Mouse (Mus musculus) urinary bladder, adult 2 months (tissue): ENCODE measurements around the gene Fgfr2. TPM values are rescaled to one million over a fixed set of nuclear protein-coding genes. Genes with fewer than 3 reads are reported as not detected.

ENCODE experiments used
- DNase-seq: peaks from one replicate; pipeline ENCODE4 v3.0.0; 2022; ENCODE audit warnings: low spot score
- polyA plus RNA-seq: library from polyadenylated mRNA; depleted of rRNA; stranded (reverse); fragments of >200 nt; gene quantifications from 2 replicates; pipeline ENCODE4 v1.2.3, GENCODE M21; 2012

The Fgfr2 gene
- polyA plus RNA-seq, 1 experiment = 80.2 TPM

DNA sequence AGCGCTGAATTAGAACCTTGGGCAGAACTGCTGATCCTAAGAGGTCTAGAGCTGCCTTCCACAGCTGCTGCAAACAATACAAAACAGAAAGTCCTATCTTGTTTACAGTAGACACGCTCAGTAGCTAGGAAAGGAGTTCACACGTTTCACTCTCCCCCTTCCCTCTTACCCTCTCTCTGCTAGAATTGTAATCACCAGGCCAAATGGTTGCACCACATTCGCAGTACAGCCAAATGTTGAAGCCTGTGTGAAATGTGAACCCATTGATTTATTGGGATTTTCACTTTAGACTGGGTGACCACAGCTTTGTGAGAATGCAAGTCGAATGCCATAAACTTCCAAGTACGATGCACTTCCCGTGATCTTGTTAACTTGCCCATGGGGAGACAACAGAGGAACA, 1028.5 kb downstream of the Fgfr2 start:
- DNase-seq = no peak

DNA sequence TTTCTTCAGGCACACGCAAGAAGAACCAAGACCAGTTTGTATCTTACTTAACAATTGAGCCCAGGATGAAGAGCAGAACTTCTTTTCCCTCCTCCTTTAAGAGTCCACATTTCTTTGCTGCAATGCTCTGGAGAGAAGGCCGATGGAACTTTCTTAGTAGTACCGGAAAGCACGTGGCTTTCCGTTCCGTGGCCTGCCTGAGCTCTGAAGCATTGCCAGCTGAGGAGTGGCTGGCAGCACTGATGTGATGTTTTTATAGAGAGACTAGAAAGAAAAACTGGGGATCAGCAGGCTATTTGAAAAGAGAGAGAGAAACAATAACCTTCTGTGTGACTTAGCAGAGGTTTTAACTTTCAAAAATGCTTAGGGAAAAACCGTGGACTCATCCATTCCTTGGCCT, 1031.6 kb downstream of the Fgfr2 start:
- no peak for DNase-seq

DNA sequence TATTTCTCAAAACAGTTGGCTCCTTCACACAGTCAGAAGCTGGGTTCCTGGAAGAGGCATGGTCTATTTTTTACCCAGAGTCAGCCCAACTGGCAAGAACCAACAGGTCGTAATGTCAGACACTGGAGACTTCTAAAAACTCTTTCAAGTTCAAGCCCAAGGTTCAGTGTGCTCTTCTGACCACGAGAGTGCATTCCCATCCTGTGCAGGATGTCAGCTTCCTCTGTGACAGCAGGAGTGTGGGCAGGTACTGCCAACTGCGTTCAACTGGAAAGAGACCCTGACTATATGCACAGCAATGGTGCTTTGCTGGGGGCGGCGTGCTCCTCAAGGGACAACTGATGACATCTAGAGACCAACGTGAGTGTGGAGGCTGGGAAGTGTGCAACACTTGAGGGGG, 1034.5 kb downstream of the Fgfr2 start:
- no peak for DNase-seq

DNA sequence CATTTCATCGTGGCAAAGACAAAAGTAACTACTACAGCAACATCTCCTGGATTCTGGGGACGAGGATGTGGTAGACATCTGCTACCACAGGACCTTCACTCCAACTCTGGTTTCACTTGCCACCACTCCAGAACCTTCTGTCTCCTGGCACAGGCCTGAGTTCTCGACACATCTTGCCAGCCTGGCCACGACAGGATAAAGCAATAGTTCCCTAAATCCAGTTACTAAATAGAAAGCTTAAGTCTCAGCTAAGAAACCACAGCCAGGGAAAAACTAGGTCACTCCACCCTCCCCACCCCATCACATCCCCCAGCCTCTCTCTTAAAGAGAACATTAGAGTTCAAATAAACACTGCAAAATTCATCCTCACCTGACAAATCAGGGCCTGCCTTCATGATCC, 1035.0 kb downstream of the Fgfr2 start:
- DNase-seq = no peak

DNA sequence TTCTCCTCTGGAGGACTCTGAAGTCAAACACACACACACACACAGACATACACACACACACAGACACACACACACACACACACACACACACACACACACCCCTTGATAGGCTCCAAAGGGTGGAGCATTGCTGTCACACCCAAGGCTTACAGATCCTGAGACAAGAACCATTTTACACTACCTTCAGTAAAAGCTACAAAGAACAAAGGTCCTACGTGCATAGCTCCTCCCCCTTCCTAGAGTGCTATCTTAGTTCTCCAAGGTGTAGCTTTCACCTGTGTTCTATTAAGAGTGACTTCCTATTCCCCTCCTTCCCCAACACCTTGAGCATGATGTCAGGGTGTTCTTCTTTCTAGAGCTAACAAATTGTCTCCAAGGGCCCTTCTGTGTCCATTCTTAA, 1047.3 kb downstream of the Fgfr2 start:
- DNase-seq = no peak

DNA sequence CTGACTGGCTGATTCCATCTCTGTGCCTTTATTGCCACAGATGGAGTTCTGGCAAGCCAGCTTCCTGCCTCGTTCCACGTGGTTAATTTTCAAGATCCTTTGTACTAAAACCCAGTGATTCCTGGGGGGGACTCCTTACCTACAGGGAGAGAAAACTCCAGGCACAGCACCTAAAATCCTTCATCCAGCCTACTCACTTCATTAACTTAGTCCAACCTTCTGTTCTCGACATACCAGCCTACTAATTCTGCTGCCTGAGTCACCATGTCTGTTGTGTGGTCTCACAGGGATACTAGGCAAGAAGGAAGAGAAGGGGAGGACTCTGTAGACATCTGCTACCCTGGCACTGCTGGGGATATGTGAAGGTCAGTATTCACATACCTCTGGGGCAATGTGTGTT, 1048.6 kb downstream of the Fgfr2 start:
- no peak for DNase-seq

DNA sequence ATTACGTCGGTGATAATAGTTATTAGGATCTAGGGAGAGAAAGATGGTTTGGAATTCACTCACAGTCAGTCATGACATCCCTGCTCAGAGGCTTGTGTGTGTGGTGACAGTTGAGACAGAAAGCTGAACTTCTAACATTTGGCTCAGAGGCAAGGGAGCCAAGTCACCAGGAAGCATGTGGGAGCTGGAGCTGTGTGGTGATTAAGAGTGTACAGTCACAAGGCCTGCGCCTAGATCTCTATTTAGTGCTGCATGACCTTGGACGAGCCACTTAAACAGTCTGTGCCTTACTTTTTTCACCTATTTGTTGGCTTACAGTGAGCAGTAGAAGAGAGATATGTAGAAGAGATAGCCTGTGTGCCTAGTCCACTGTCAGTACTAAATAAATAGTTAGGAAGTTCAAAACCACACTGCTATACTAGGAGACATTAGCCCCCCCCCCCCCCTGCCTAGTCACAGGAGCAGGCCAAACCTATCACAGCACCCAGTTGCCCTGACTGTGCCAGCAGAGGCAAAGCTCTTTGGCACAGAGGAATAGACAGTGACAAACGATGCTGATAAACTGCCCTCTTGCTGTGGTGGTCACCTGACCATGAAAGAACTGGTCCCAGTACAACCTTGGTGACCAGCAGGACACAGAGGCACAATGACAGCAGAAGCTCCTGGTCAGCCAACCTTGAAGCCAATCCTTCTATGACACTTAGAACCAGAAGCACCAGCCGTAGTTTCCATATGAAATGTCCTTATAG, 1052.1 kb downstream of the Fgfr2 start:
- DNase-seq = no peak

DNA sequence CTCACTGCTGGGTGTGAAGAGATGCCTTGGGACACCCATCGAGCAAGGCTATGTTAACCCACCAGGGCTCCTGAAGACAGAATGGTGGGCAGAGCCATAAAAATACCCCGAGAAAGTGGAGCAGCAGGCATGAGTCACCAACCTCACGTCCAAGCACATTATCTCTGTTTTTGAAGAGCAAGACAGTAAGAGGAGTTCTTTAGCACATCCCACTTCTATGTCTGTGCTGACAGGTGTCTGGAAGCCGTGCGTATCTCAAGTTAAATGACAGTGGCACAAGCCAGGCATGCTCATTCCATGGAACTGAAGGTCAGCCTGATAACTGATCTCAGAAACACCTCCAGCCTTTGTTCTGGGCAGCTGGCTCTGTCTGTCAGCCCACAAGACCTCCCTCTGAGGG, 1055.2 kb downstream of the Fgfr2 start:
- no peak for DNase-seq

DNA sequence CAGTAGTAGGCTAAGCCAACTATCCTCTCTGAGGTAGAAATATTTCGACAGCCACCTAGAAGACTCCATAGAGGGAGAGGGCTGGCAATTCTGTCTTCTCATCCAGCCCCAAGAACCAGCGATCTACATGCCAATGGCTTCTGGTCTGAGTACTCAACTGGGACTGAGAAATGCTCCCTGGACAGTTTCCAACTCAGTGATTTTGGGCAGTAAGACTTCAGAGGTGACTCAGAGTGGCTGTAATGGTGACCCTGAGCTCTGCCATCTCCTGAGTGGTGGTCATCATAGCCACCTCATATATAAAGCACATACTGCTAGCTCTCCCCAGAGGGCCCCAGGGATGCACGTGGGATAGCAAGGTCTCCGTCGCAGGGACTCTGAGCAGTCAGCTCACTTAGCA, 1055.6 kb downstream of the Fgfr2 start:
- DNase-seq = no peak

DNA sequence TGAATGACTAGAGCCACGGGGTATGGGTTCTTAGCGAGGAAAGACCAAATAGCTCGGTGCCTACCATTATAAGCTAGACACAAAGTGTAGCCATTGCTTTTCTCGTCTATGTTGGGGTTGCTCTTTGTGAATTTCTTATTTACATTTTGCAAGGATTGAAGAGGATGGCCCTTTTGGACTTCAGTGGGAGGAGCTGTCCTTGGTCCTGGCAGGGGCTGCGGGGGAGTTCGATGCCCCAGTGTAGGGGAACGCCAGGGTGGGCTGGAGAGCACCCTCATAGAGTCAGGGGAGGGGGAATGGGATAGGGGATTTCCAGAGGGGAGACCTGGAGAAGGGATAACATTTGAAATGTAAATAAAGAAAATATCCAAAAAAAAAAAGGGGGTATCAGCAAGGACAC, 1063.0 kb downstream of the Fgfr2 start:
- no peak for DNase-seq

DNA sequence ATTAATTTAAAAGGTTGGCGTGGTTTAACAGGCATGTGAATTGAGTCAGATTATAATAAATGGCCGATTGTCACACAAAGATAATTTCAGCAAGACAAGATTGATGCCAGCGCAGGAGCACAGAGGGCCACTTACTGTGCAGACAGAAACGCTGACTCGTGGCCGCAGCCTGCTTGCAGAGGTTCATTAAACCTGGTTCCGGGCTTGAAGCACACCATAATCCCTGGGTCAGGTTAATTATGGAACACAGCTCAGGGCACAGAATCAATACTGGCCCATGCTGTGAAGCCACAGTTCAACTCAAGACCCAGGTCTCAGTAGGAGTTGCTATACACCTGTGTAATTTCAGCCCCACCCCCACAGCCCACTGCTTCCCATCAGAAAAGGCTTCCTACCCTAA, 1066.6 kb downstream of the Fgfr2 start:
- DNase-seq = no peak

DNA sequence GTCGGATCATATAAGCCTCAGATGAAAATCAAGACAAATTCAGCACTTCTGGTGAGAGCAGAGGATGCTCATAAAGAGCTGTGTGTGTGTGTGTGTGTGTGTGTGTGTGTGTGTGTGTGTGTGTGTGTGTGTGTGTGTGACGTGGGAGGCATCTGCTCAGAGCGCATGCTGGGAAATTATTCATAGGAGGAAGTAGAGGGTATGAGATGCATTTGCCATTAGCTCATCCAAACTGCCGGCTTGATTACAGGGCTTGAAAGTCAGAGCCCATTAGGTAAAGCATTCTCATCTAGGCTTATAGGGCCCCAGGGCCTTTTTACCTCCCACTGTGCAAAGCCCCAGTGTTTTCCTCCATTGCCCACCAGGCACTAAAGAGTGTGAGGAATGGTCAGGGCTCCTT, 1076.5 kb downstream of the Fgfr2 start:
- no peak for DNase-seq

DNA sequence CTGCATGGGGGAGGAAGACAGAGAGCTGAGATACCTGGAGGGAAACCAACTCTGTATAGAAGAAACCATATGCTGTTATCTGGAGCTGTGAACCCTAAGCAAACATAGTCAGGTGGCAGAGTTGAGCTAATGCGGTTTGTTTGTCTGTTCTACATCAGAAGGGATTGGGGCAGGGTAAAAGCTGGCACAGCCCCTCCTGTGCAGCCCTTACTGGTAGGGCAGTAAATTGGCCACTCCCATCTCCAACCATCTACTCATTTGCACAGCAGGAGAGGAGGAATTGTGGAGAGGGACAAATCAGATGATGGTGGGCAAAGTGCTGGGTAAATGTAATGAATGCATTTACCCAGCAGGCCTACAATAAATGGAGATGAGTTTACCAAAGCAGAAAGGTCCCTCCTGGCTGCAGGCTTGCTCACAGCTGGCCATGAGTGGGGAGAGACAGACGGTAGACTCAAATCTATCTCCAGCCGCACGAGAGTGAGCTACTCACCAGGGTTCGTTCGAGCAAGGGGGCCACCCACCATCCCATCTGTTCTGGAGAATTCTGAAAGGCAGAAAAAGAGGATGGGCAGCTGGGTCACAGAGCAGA, 1091.1 kb downstream of the Fgfr2 start:
- no peak for DNase-seq

DNA sequence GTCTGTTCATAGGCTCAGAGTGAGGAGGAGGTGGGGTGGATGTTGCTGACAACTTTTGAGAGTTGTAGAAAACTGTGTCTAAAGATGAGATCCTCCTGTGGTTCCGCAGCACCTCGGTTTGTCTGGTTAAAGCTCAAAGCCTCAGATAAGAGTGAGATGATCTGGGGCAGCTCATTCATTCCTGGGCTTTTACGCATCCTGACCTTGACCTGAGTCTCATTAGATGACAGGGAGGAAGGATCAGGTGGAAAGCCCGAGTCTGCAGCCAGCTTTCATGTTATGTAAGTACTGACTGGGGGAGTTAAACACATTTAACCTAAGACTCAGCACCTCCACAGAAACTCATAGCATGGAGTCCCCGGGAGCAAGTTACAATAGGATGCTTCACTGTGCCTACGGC, 1096.5 kb downstream of the Fgfr2 start:
- no peak for DNase-seq

DNA sequence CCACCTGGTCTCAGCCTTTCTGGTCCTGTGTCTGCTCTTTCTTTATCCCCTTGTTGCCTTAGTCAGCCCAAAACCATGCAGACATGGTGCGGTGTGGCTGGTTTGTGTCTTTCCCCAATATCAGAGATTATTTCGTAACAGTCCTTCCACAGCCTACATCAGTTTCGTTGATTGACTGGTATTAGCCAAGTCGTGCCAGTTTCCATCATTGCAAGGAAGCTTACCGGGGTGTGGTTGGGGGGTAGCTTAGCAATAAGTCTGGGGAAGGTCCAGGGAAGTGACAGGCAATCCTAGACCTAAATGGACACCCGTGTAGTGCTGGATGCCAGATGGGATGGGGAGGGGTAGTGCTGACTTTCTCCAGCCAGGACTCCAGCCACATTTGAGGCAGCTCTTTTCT, 1097.6 kb downstream of the Fgfr2 start:
- no peak for DNase-seq

DNA sequence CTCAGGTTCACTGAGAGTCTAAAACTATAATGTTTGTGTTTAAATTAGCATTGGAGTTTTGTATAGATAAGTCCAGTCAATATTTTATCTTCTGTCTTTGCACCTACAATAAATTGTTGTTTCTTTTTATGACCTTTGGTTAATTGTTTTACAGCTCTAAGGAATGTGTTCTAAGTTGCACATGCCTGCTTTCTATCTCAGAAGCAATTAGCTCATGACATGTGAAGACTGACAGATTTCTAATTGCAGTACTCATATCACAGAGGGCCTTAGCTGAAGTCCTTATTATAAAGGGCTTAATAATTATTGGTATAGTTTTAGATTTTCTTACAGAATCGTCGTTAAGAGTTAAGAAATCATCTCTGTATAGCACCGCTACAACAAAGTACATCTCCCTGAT, 1107.2 kb downstream of the Fgfr2 start:
- no peak for DNase-seq

DNA sequence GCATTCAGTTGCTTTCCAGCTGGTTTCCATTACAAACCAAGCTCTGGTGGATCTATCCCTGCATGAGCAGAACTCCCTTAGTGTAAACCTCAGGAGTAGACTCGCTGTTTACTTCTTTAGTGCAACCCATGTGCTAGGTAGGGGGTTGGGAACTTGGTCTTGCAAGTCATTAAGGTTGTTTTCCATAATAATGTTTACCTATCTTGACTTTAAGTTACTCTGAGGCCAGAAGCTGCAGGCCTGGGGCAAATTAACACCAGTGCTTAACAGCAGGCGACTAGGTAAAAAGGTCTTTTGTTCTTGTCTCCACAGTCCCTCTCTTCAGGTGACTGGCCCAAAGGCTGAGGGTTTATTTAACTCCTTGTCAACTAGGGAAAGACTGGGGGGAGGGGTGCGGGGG, 1108.0 kb downstream of the Fgfr2 start:
- no peak for DNase-seq

DNA sequence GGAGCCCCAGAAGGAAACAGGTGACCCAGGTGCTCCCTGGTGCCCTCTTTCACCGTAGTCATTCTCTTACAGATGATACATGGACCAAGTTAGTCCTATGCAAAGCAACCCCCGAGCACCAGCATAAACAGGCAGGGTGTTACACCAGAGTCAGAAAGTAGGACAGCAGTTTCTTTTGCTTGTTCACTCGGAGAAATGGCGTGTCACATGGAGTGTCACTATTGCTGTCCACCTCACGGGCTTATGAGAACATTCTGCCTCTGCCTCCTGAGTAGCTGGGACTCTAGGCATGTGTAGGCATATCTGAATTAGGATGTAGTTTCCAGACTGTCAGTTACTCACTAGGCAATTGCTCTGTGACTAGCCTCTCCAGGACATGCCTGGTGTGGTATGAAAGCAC, 1109.2 kb downstream of the Fgfr2 start:
- no peak for DNase-seq

DNA sequence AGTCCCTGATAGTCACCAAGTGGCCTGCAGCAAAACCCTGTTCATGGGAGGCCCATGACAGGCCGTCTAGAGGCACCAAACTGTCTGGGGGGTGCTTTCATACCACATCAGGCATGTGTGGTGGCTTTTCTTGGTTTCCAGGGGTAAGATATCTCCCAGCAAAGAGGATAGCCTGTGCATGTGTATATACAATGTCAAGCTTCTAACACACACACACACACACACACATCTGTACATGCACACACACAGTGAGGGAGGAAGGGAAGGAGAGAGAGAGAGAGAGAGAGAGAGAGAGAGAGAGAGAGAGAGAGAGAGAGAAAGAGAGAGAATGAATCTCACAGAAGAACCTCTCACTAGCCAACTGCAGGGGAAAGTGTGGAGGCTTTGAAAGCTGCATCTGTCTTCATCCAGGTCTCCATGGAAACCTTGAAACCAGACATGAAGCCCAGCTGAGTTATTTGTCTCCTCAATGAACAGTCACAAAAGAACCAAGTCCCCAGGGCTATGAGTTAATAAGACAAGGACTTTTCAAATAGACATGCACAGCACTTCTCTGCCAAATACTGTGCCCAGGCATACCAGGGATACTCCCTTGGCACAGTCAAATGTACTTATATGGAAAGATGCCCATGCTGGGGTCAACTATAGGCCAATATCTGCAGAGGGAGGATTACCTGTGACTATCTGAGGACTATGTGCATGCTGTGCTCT, 1110.0 kb downstream of the Fgfr2 start:
- DNase-seq = no peak

DNA sequence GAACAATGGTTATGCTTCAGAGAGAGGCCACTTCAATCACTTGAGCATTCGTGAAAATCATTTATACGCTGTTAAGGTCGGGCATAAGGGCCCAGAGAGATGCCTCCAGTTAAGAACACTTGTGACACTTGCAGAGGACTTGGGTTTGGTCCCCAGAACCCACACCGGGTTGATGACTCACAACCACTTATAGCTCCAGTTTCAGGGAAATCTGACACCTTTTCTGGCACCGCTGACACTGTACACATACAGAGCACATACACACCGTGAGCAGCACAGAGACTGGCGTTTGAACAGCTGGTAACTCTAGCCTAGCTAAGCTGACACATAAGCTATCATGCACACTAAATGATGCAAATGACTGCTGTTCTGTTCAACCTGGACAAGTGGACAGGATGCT, 1114.1 kb downstream of the Fgfr2 start:
- no peak for DNase-seq

DNA sequence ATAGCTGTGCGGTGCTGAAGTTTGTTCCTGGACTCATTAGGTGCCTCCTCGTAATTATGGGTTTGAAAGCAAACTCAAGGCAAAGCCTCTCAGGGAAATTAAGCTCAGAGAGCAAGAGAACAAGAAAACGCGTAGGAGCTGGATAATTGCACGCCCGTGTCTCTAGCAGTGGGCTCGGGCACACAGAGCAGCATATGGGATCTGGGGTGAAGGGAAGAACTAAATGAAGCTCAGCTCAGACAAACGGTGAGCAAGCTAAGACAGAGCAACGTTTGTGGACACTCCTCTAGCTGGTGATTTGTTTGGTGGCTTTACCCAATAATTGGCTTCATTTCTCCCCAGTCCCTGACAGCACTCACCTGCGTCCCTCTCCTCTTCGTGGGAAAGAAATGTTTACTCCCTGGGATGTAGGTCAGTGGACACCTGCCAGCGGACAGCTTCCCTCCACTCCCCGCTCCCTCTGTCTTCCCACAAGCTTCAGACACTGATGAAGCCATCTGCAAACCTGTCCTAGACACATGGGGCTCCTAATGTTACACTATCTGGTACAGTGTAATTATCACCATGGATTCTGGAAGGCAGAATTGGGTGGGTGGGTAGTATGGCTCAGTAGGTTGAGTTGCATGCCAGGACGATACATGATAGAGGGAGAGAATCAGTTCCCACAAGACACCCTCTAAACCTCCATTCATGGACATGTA, 1117.0 kb downstream of the Fgfr2 start:
- no peak for DNase-seq

DNA sequence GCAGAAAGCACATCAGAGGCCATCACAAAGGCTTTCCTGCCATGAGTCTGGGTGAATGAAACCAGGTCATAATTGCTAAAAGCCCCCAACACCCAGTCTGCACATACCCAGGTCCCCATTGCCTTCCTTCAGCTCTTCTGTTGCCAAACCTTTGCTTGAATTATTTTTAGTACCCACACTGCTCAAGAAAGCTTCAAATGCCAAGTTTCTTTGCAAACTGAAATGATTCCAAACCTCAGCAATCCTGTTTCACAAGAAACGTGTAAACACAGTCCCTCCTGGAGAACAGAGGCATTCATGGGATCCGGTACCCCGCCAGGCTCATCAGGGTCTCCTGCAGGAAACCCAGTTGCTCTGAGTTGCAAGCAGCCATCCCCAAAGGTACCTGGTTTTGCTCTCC, 1130.3 kb downstream of the Fgfr2 start:
- no peak for DNase-seq

DNA sequence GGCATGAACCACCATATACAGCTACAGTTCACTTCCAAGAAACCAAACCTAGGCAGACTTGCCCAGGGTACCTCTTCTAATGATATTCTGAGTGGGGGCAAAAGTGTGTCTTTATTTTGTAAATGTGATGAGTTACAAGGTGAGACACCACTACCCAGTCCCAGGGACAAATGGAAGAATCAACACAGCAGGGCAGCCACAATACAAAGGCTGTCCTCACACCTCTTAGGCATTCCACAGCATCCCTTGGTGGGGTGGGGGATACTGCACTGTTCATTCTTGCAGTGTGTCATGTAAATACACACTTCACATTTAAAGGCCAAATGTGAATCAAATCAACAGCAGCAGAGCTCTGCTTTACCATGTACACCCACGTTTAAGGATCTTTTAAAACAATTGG, 1130.9 kb downstream of the Fgfr2 start:
- no peak for DNase-seq
